Comparison of ENCODE assay signal across 7 mouse cellular contexts in the genomic region with DNA sequence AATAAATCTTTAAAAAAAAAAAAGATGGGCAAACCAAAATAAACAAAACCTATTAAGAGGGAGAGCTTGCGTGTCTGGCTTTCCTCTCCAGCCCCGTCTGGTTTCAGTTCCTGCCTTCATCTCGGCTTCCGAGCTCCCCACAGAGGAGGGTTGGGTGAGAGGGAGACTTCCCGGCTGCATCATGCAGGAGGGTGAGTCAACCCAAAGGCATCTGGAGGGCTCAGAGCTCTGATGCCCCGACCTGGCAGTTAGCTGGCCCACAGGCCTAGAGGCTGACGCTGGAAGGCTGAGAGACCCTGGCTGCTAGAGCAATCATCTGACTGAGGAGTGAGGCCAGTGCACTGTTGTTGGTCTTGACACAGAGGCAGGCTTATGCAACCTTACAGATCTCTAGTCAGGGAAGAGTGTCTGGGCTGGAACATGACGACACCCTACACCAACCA. TPM values are rescaled to one million over a fixed set of nuclear protein-coding genes. Genes with fewer than 3 reads are reported as not detected.
DNase-seq lines count a peak whose midpoint lies in the region; ATAC-seq lines count a peak whose summit lies in the region.

No protein-coding gene starts in this region.

- H3K9me3 ChIP-seq in heart, embryonic 14.5 days (ENCODE audit: control insufficient read depth, low read length), result no peaks in the 10 kb centered on the region
- no peaks in the 10 kb centered on the region for H3K9me3 ChIP-seq in forebrain, embryonic 11.5 days (ENCODE audit: control insufficient read depth, low read length)

- ATAC-seq in heart, embryonic 14.5 days (ENCODE audit: insufficient number of reproducible peaks, insufficient read depth, low FRiP score, low read depth), result peak; percentile 90
- no peak for ATAC-seq in forebrain, embryonic 11.5 days (replicated peaks; ENCODE audit: low FRiP score)
- ATAC-seq in CD4-positive, CD25-positive, alpha-beta regulatory T cell, adult 4 months, result no peak

- peak overlapping the region; percentile 34; the same call in 1 of the 2 replicates for H3K9ac ChIP-seq in heart, embryonic 14.5 days (ENCODE audit: low read length)
- H3K9ac ChIP-seq in forebrain, embryonic 11.5 days (ENCODE audit: low read length), result no peak overlapping the region

- H3K27me3 ChIP-seq in heart, embryonic 14.5 days (ENCODE audit: control insufficient read depth, insufficient read depth, low read length), result no peaks in the 10 kb centered on the region
- H3K27me3 ChIP-seq in forebrain, embryonic 11.5 days (ENCODE audit: control insufficient read depth, insufficient read depth, low read length), result no peaks in the 10 kb centered on the region

- no peak overlapping the region for H3K4me2 ChIP-seq in heart, embryonic 14.5 days (ENCODE audit: low read length)
- H3K4me2 ChIP-seq in forebrain, embryonic 11.5 days (ENCODE audit: low read depth, low read length, severe bottlenecking), result no peak overlapping the region

- H3K4me3 ChIP-seq in heart, embryonic 14.5 days (ENCODE audit: control insufficient read depth in 1 of 2, insufficient read depth in 1 of 2, low read depth in 1 of 2, low read length in 2 of 2), result no peak overlapping the region
- no peak overlapping the region for H3K4me3 ChIP-seq in forebrain, embryonic 11.5 days (ENCODE audit: low read depth, low read length)

- H3K36me3 ChIP-seq in heart, embryonic 14.5 days (ENCODE audit: control insufficient read depth, insufficient read depth, low read length), result peaks cover 62% of the 10 kb centered on the region
- H3K36me3 ChIP-seq in forebrain, embryonic 11.5 days (ENCODE audit: control insufficient read depth, insufficient read depth, low read length), result peaks cover 3% of the 10 kb centered on the region; the same call in 1 of the 2 replicates

- DNase-seq in testis, postnatal 10 days (ENCODE audit: low spot score), result peak; percentile 42
- no peak for DNase-seq in testis, postnatal 14 days (ENCODE audit: low spot score)
- DNase-seq in cerebellum, adult 9-10 months, result peak; percentile 50
- peak; percentile 83 for DNase-seq in lung, postnatal 25 days (ENCODE audit: low spot score)
- no peak for DNase-seq in forebrain, embryonic 11.5 days (ENCODE audit: low spot score)

- H3K4me1 ChIP-seq in heart, embryonic 14.5 days (ENCODE audit: control insufficient read depth in 2 of 2, insufficient read depth in 2 of 2, low read length in 2 of 2), result peaks cover 16 to 23% of the 10 kb centered on the region in 2 experiments
- H3K4me1 ChIP-seq in forebrain, embryonic 11.5 days (replicated peaks; ENCODE audit: control insufficient read depth, insufficient read depth, low read length), result no peaks in the 10 kb centered on the region

- 9% methylated on average over 8 of the region's 8 CpGs for WGBS in heart, embryonic 14.5 days
- 87% methylated on average over 8 of the region's 8 CpGs for WGBS in forebrain, embryonic 11.5 days

- H3K27ac ChIP-seq in heart, embryonic 14.5 days (replicated peaks in 1 of 2; ENCODE audit: control insufficient read depth in 1 of 2, insufficient read depth in 1 of 2, low read depth in 2 of 2, low read length in 2 of 2), result peak overlapping the region; percentile 84 to 94
- no peak overlapping the region for H3K27ac ChIP-seq in forebrain, embryonic 11.5 days (ENCODE audit: low read depth, low read length)

RNA-seq across cellular contexts. Expression of a gene that starts 23.1 kb away (rescaled TPM):
- 93.8 and 99.4 TPM in 2 replicates for polyA plus RNA-seq in heart, embryonic 14.5 days (2014; fragmentation: Nextera tagmentation; extraction: Ambion mirVana)
- polyA plus RNA-seq in forebrain, embryonic 11.5 days (2014; fragmentation: Nextera tagmentation; extraction: Ambion mirVana), result 276 and 295 TPM in 2 replicates
- polyA plus RNA-seq in CD4-positive, CD25-positive, alpha-beta regulatory T cell, adult 4 months (2017; shearing (Covaris generic)), result 10 to 100 TPM; 26.4 to 32.5 TPM

RNA-seq across cellular contexts. Expression of a gene that starts 23.3 kb away (rescaled TPM):
- polyA plus RNA-seq in heart, embryonic 14.5 days (2014; fragmentation: Nextera tagmentation; extraction: Ambion mirVana), result 47.8 and 51.7 TPM in 2 replicates
- polyA plus RNA-seq in forebrain, embryonic 11.5 days (2014; fragmentation: Nextera tagmentation; extraction: Ambion mirVana), result 53.8 and 58.6 TPM in 2 replicates
- 100 to 1,000 TPM; 111 TPM for polyA plus RNA-seq in CD4-positive, CD25-positive, alpha-beta regulatory T cell, adult 4 months (2017; shearing (Covaris generic))

RNA-seq across cellular contexts. Expression of a gene that starts 50.2 kb away (rescaled TPM):
- polyA plus RNA-seq in heart, embryonic 14.5 days (2014; fragmentation: Nextera tagmentation; extraction: Ambion mirVana), result 6.9 and 7.4 TPM in 2 replicates
- polyA plus RNA-seq in forebrain, embryonic 11.5 days (2014; fragmentation: Nextera tagmentation; extraction: Ambion mirVana), result 0.69 and 0.86 TPM in 2 replicates
- under 1 TPM; 0.41 to 0.51 TPM for polyA plus RNA-seq in CD4-positive, CD25-positive, alpha-beta regulatory T cell, adult 4 months (2017; shearing (Covaris generic))

RNA-seq across cellular contexts. Expression of a gene that starts 50.2 kb away (rescaled TPM):
- polyA plus RNA-seq in heart, embryonic 14.5 days (2014; fragmentation: Nextera tagmentation; extraction: Ambion mirVana), result 13.3 TPM in 2 replicates
- 7.8 and 8.1 TPM in 2 replicates for polyA plus RNA-seq in forebrain, embryonic 11.5 days (2014; fragmentation: Nextera tagmentation; extraction: Ambion mirVana)
- polyA plus RNA-seq in CD4-positive, CD25-positive, alpha-beta regulatory T cell, adult 4 months (2017; shearing (Covaris generic)), result 10 to 100 TPM; 19.7 to 25.2 TPM

Comparison
In these comparisons a context has a peak if more than half of its experiments do, and no peak if none do; other contexts are left out.
1. DNase-seq: peak in testis, postnatal 10 days (single experiment), cerebellum, adult 9-10 months (single experiment) and lung, postnatal 25 days (single experiment); none in testis, postnatal 14 days (single experiment) and forebrain, embryonic 11.5 days (single experiment).